Mouse (Mus musculus) liver, postnatal 0 days (tissue): Measurements from ENCODE around the gene Tmem246.

Experiments used
- CTCF ChIP-seq: sonication (generic); IDR thresholded peaks from 2 replicates; pipeline ENCODE4 v1.5.1; 2016; ENCODE audit warnings: antibody characterized with exemption, low read depth
- EP300 ChIP-seq: IDR thresholded peaks from 2 replicates; pipeline ENCODE4 v1.6.1; 2016; ENCODE audit warnings: antibody characterized with exemption, low read depth, mild to moderate bottlenecking

DNA sequence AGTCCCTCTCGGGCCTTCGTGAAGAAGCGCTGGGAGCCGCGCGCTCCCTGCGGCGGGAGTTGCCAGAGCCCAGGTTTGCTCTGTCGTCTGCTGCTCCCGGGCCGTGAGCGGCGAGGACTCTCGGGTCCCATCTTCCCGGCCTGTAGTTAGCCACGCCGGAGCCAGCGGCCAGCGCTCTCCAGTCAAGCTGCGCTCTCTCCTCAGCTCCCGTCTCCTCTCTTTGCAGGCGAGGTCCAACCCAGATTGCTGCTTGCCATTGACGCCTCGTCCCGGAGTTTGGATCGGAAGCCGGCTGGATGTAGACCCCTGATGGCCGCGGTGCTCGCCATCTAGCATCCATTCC is 34.4 kb upstream of the Tmem246 start:
- TF ChIP-seq CTCF (no peak), EP300 (no peak)
